Mouse (Mus musculus): ENCODE results near the gene Mapt.
A peak's percentile ranks its signal among the peaks of the same experiment; 100 is the strongest.

The Mapt gene

GRCm38 (mm10) chr11:104315703-104316102 is 84.5 kb downstream of the Mapt start:
- DNase-seq (ENCODE audit: low read depth, low spot score): peak; percentile 90

DNA sequence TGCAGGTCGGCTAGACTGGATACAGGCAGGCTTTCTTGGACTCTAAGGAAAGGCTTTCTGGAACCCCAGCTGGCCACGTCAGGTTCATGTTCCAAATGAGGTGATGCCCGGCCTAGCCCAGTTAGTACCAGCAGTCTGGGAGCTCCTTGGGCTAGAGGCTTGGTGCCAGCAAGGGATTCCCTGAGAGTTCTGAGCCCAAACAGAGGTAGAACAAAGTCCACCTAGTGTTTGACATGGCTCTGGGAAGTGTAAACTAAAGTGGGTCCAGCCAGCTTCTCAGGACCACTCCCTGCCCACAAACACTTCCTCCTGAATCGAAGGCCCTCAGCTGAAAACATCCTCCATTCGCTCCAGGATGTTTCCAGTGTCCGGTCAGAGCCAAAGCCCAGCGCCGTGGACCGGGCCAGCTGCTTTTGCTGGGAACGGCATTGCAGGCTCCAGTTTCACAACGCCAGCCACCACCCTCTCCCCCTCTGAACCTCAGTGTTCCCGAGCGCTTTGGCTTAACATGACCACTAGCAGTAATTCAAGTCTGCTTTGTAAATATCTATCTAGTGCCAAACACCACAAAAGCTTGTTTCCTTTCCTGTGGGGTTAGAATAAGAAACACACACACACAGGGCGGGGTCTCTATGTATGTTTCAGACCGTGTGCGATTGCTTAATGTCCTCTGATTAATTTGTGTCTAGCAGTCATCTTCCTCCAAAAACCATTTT is 85.7 kb downstream of the Mapt start:
- no peak for DNase-seq (ENCODE audit: low read depth, low spot score)

- no peak for DNase-seq (ENCODE audit: low read depth, low spot score)
These were observed 86.4 kb downstream of the Mapt start for GRCm38 (mm10) chr11:104317631-104318030.

DNA sequence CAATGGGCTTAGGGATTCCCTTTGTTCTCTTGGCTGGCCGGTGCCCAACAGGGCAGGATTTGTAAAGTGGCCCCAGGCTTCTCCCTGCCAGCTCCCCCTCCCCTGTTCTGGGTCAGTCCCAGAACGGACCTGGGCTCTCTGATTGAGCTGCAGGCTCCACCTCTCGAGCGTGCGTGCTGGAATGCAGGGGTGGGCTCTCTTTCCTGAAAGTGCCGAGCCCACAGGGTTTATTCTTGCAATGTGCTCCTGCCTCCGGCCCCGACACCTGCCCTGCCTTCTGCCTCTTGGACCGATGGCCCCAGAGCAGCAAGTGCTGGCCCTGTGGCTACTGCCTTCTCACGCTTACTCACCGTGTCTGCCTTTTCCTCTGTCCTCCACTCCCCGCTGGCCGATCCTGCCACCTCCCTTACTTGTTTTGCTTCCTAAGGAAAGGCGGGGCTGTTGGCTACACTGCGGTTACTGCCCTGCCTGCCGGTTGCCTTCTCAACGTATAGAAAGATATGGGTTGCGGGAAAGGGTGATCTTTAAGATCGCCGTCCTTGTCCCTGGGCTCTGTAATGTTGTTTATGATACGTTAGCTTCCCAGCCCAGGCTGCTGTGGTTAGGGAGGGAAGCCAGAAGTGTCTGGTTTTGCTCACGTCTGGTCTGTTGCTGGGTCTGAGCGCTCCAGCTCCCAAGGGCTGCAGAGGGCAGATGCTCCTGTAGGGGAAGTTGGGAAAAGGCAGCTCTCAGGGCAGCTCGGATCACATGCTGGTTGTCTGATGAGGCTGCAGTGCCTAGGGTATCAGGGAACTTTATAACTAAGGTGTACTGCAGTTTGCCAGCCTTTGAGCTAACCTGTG is 88.0 kb downstream of the Mapt start:
- DNase-seq (ENCODE audit: low read depth, low spot score): peak; percentile 60

DNA sequence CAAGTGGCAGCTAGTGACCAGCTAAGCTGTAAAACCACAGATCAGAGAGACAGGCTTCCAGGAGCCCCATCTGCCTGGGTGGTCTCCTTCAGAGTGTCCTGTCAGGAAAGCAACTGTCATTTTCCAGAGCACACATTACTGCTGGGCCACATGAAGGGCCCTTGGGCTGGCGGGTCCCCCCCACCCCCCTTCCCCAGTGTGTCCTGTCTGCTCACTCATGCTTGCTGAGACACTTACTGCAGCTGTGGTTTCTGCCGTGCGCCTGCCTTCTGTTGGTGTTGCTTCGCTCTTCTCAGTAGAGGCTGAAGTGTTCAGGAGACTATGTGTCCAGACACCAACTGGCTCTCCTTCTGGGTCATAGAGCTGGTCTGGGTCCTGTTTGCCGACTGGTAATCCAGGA is 89.3 kb downstream of the Mapt start:
- no peak for DNase-seq (ENCODE audit: low read depth, low spot score)

DNA sequence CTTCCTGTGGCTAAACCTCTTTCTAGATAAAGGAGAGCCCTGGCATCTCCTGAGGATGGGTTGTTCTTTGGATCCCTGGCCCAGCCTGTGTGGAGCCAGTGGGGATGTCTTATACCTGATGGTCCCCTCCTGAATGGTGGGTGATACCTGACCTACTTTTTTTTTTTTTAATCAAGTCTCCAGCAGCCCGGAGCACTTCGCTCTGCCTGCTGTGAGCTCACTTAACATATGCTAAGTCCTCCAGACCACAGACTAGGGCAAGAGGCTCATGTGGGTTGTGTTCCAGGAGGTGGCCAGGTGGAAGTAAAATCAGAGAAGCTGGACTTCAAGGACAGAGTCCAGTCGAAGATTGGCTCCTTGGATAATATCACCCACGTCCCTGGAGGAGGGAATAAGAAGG is 91.0 kb downstream of the Mapt start:
- no peak for DNase-seq (ENCODE audit: low read depth, low spot score)

- no peak for DNase-seq (ENCODE audit: low read depth, low spot score)
These were observed 96.3 kb downstream of the Mapt start for GRCm38 (mm10) chr11:104327462-104327861.

DNA sequence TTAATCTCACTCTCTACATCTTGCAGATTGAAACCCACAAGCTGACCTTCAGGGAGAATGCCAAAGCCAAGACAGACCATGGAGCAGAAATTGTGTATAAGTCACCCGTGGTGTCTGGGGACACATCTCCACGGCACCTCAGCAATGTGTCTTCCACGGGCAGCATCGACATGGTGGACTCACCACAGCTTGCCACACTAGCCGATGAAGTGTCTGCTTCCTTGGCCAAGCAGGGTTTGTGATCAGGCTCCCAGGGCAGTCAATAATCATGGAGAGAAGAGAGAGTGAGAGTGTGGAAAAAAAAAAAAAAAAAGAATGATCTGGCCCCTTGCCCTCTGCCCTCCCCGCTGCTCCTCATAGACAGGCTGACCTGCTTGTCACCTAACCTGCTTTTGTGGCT is 96.8 kb downstream of the Mapt start:
- DNase-seq (ENCODE audit: low read depth, low spot score): no peak

DNA sequence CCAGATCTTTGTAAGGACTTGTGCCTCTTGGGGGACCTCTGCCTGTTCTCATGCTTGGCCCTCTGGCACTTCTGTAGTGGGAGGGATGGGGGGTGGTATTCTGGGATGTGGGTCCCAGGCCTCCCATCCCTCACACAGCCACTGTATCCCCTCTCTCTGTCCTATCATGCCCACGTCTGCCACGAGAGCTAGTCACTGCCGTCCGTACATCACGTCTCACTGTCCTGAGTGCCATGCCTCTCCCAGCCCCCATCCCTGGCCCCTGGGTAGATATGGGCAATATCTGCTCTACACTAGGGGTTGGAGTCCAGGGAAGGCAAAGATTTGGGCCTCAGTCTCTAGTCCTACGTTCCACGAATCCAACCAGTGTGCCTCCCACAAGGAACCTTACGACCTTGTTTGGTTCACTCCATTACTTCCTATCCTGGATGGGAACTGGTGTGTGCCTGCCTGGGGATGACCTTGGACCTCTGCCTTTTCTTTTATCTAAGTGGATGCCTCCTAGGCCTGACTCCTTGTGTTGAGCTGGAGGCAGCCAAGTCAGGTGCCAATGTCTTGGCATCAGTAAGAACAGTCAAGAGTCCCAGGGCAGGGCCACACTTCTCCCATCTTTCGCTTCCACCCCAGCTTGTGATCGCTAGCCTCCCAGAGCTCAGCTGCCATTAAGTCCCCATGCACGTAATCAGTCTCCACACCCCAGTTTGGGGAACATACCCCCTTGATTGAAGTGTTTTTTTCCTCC is 98.2 kb downstream of the Mapt start:
- no peak for DNase-seq (ENCODE audit: low read depth, low spot score)

GRCm38 (mm10) chr11:104330151-104330550 is 99.0 kb downstream of the Mapt start:
- DNase-seq (ENCODE audit: low read depth, low spot score): no peak

GRCm38 (mm10) chr11:104331208-104331607 is 100.0 kb downstream of the Mapt start:
- DNase-seq (ENCODE audit: low read depth, low spot score): no peak

- DNase-seq (ENCODE audit: low read depth, low spot score): no peak
These were observed 100.9 kb downstream of the Mapt start for GRCm38 (mm10) chr11:104332105-104332504.

DNA sequence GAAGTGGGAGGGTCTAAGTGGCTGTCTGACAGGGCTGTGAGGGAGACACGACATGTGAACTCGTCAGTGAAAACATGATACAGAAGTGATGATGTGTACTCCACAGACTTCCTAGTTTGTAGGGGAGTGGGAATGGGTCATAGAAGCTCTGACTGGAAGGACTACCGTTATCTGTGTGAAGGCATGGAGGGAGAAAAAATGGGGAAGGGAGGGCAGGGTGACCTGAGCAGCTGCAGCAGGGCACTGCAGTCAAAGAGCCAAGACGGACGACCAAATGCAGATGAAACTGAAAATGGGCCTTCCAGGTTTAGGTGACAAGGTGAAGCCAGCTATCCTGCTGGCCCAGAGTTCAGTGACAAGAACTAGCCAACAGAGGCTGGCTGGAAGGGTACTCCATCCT is 102.9 kb downstream of the Mapt start:
- no peak for DNase-seq (ENCODE audit: low read depth, low spot score)

- no peak for DNase-seq (ENCODE audit: low read depth, low spot score)
These were observed 103.8 kb downstream of the Mapt start for GRCm38 (mm10) chr11:104334946-104335345.

- no peak for DNase-seq (ENCODE audit: low read depth, low spot score)
These were observed 115.7 kb downstream of the Mapt start for GRCm38 (mm10) chr11:104346931-104347330.

DNA sequence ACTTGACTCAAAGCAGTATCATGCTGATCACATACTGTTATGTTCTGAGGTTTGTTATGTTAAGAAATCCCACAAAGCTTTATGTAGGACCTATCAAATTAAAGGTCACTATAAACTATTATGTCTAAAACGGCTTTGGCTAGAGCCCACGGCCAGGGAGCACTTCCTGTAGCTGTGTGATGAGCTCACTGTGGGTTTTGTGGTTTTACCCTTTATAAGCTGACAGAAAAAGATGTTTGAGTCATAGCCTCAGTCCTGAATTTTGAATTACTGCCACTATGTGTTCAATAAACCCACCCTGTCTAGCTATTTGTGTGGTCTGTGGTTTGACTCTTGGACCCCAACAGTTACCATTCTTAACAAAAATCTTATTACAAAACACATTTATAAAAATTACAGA is 130.6 kb downstream of the Mapt start:
- no peak for DNase-seq (ENCODE audit: low read depth, low spot score)

DNA sequence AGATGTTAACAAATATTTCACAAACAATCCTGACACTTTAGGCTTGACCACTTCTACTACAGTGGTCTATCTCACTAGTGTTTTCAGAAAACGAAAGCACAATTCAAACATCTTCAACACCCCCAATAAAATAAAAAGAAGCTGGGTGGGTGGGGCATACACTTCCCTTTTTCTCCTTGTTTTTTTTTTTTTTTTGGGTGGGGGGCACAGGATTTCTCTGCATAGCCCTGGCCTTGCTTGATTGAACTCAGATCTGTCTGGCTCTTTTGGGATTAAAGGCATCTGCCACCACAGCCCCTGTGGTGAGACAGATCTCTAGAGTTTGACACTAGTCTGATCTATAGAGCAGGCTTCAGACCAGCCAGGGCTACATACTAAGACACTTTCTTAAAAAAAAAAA is 131.5 kb downstream of the Mapt start:
- no peak for DNase-seq (ENCODE audit: low read depth, low spot score)

- no peak for DNase-seq (ENCODE audit: low read depth, low spot score)
These were observed 132.8 kb downstream of the Mapt start for GRCm38 (mm10) chr11:104363823-104364600.

DNA sequence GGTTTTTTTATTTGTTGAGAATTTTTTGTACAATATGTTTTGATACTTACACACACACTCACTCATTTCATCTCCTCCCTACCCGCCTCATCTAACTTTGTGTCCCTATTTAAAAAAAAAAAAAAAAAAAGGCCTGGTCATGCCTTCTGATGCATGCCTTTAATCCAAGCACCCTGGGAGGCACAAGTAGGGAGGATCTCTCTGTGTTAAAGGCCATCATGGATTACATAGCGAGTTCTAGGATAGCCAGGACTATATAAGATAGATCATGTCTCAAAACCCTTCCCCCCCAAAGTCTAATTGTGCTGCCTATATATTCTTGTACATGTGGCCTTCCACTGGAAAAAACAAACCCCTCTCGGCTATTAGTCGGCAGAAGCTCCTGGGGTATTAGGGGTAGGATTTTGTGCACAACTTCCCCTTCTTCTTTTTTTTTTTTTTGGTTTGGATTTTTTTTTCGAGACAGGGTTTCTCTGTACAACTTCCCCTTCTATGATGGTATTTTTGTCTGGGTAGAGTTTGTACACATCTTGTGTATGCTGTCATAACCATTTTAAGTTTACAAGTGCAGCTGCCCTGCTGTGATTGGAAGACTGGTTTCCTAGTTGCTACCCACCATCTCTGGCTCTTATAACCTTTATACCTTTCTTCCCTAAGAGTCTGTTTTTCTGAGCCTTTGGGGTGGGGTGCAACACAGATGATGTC is 136.4 kb downstream of the Mapt start:
- DNase-seq (ENCODE audit: low read depth, low spot score): no peak

DNA sequence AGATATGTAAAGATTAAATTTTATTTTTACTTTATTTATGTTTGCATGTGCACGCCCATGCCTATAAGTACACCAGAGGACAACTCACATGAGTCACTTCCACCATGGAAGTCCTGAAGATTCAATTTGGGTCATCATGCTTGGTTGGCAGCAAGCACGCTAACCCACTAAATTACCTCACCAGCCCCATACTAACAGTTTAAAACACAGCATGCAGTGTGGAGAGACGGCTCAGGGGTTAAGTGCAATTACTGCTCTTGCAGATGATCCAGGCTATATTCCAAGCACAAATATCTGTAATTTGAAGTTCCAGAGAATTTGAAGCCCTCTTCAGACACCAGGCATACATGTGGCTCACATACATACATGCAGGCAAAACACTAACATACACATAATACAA is 145.1 kb downstream of the Mapt start:
- no peak for DNase-seq (ENCODE audit: low read depth, low spot score)

DNA sequence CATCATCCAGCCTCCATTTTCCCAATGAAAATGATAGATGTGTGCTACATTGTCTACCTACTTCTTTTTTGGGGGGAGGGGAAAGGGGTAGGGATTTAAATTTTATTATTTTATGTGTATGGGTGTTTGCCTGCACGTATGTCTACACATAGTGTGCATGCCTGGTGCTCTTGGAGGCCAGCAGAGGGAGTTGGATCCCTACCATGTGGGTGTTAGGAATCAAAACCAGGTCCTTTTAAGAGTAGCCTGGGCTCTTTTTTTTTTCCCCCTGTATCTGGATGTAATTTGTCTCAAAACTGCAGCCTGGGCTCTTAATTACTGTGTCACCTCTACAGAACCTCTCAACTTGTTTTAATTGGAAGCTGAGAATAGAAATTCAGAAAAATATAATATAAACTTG is 148.4 kb downstream of the Mapt start:
- no peak for DNase-seq (ENCODE audit: low read depth, low spot score)
